Mouse (Mus musculus) liver, postnatal 0 days (tissue): ENCODE measurements around the gene Stac.

ENCODE experiments used
- CTCF ChIP-seq: sonication (generic); IDR thresholded peaks from 2 replicates; pipeline ENCODE4 v1.5.1; 2016; ENCODE audit warnings: antibody characterized with exemption, low read depth
- EP300 ChIP-seq: IDR thresholded peaks from 2 replicates; pipeline ENCODE4 v1.6.1; 2016; ENCODE audit warnings: antibody characterized with exemption, low read depth, mild to moderate bottlenecking

DNA sequence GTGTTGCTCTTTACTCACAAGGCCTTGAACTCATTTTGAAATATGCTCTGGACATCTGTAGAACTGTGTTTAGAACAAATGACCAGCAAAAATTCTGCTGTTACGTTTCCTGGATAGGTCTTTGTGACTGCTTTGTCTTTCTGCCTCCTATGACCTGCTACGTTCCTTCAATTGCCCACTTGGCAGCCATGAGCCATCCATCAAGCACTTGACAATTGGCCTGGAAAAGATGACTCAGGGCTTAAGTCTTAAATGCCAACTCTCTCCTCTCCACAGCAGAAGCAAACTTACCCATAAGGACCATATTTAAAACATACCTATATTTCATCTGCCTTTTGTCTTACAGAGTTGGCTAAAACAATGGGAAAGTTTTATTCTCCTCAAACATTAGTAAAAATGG lies 10.0 kb upstream of the Stac start:
- no peak for TF ChIP-seq CTCF
- TF ChIP-seq EP300 = no peak
